14 mouse cellular contexts compared by ENCODE assay signal in genomic region chr13:98590693-98591389, GRCm38 (mm10). TPM values are rescaled to one million over a fixed set of nuclear protein-coding genes. Genes with fewer than 3 reads are reported as not detected.
"Had no signal": no experiment of that assay in that cellular context is flagged by ENCODE, and none has a peak within 500 bp of the region (broad histone marks: within the 10 kb centered on the region; RNA-seq: fewer than 3 reads in every experiment).

No protein-coding gene starts in this region.

- H3K27ac ChIP-seq: limb, embryonic 12.5 days; liver, embryonic 13.5 days; lung, embryonic 15.5 days; macrophage; midbrain, embryonic 15.5 days; neural tube, embryonic 12.5 days had no signal

- H3K36me3 ChIP-seq: limb, embryonic 12.5 days; liver, embryonic 13.5 days; lung, embryonic 15.5 days; midbrain, embryonic 15.5 days; neural tube, embryonic 12.5 days had no signal

- H3K9ac ChIP-seq: limb, embryonic 12.5 days; liver, embryonic 13.5 days; liver, postnatal 0 days; lung, embryonic 15.5 days; midbrain, embryonic 15.5 days; neural tube, embryonic 12.5 days had no signal

- H3K4me3 ChIP-seq: limb, embryonic 12.5 days; liver, embryonic 13.5 days; lung, embryonic 15.5 days; megakaryocyte, embryonic 14.5 days; midbrain, embryonic 15.5 days; neural tube, embryonic 12.5 days had no signal

- DNase-seq: layer of hippocampus, postnatal 36 days; liver; liver, embryonic 13.5 days; lung, postnatal 14 days; thymus, postnatal 4 days had no signal

- H3K4me2 ChIP-seq: limb, embryonic 12.5 days; liver, embryonic 13.5 days; lung, embryonic 15.5 days; midbrain, embryonic 11.5 days; midbrain, embryonic 15.5 days; neural tube, embryonic 12.5 days had no signal

- H3K9me3 ChIP-seq: limb, embryonic 12.5 days; liver, embryonic 13.5 days; lung, embryonic 15.5 days; midbrain, embryonic 15.5 days; neural tube, embryonic 12.5 days had no signal

- ATAC-seq: midbrain, embryonic 15.5 days had no signal

RNA-seq across cellular contexts. Expression of gene Tmem174, which starts 46.4 kb away (rescaled TPM):
- polyA plus RNA-seq: limb, embryonic 12.5 days; liver, embryonic 13.5 days; liver, postnatal 0 days; macrophage; midbrain, embryonic 11.5 days; midbrain, embryonic 15.5 days; neural tube, embryonic 12.5 days; thymus, postnatal 0 days had no signal
